Mouse (Mus musculus) C2C12 (cell line): ENCODE measurements around the gene Rab36. TPM values are rescaled to one million over a fixed set of nuclear protein-coding genes. Genes with fewer than 3 reads are reported as not detected.
"Not testable (repeated sequence)": the region's sequence is repeated elsewhere in the genome, so short reads cannot be mapped to it uniquely, and the experiment has no call there.

Source experiments
- H3K27me3 ChIP-seq: one replicate; pipeline ENCODE4 v1.6.1; 2011; ENCODE audit not compliant: control insufficient read depth, insufficient read depth, insufficient read length
- H3K36me3 ChIP-seq: one replicate; pipeline ENCODE4 v1.6.1; 2011; ENCODE audit not compliant: control insufficient read depth, insufficient read depth
- H3K4me3 ChIP-seq: one replicate; pipeline ENCODE4 v1.5.1; 2011; ENCODE audit warnings: mild to moderate bottlenecking, control low read depth; ENCODE audit not compliant: poor library complexity, insufficient read depth, severe bottlenecking
- H3K79me2 ChIP-seq: one replicate; pipeline ENCODE4 v1.6.1; 2011; ENCODE audit not compliant: control insufficient read depth, insufficient read depth
- H3K79me3 ChIP-seq: one replicate; pipeline ENCODE4 v1.6.1; 2011; ENCODE audit warnings: low read depth, control low read depth
- H3ac ChIP-seq: one replicate; pipeline ENCODE3; 2011; ENCODE audit warnings: low read depth; ENCODE audit not compliant: control insufficient read depth, insufficient read length
- CEBPB ChIP-seq: IDR thresholded peaks from one replicate; pipeline ENCODE4 v1.6.1; 2011; ENCODE audit warnings: low read depth, mild to moderate bottlenecking, control low read depth, moderate library complexity
- CTCF ChIP-seq: IDR thresholded peaks from one replicate; pipeline ENCODE4 v1.5.1; 2011; ENCODE audit not compliant: control insufficient read depth, insufficient read depth, insufficient read length
- FOSL1 ChIP-seq: IDR thresholded peaks from one replicate; pipeline ENCODE4 v1.8.0; 2011; ENCODE audit warnings: mild to moderate bottlenecking, low read length; ENCODE audit not compliant: poor library complexity, insufficient read depth, severe bottlenecking
- MAX ChIP-seq: IDR thresholded peaks from one replicate; pipeline ENCODE4 v1.6.1; 2011; ENCODE audit warnings: mild to moderate bottlenecking, control low read depth
- MYOD1 ChIP-seq: IDR thresholded peaks from one replicate; pipeline ENCODE4 v1.6.1; 2011; ENCODE audit warnings: low read depth; ENCODE audit not compliant: control insufficient read depth, insufficient read length
- MYOG ChIP-seq: IDR thresholded peaks from one replicate; pipeline ENCODE4 v1.6.1; 2011; ENCODE audit not compliant: control insufficient read depth, insufficient read length; ENCODE audit errors: extremely low read depth
- USF1 ChIP-seq: IDR thresholded peaks from one replicate; pipeline ENCODE4 v1.6.1; 2011; ENCODE audit warnings: low read depth, mild to moderate bottlenecking, control low read depth, moderate library complexity
- polyA plus RNA-seq: library from polyadenylated mRNA; unstranded; fragments of >200 nt; fragmentation: generic; extraction: Trizol; gene quantifications from one replicate; pipeline ENCODE4 v1.2.1, GENCODE M21; 2012; ENCODE audit warnings: missing spikeins

The Rab36 gene
- polyA plus RNA-seq, 1 experiment: 0.67 TPM

DNA sequence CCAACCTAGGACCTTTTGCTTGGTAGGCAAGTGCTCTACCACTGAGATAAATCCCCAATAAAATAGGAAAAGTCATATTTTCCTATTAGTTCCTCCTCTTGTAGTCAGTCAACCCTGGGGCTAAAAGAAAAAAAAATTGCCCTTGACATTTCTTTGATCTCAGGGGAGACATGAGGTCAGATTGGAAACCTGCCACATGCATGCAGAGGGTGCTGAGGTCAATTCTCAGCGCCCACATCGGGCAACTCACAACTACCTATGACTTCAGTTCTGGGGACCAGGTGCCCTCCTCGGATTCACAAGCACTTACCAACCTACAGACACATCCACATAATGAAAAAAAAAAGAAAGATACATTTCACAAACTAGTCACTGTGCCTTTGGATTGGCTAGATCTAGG is 6.6 kb upstream of the Rab36 start:
- TF ChIP-seq USF1: no peak
- no peak for TF ChIP-seq FOSL1
- no peak for TF ChIP-seq CEBPB
- no peak for TF ChIP-seq MYOG
- no peak for TF ChIP-seq MYOD1
- TF ChIP-seq CTCF: no peak
- no peak for TF ChIP-seq MAX
- H3ac ChIP-seq: no peak overlapping the region
- no peak overlapping the region for H3K4me3 ChIP-seq
- H3K79me2 ChIP-seq: no peaks in the 10 kb centered on the region
- H3K27me3 ChIP-seq: no peaks in the 10 kb centered on the region
- no peaks in the 10 kb centered on the region for H3K79me3 ChIP-seq
- H3K36me3 ChIP-seq: no peaks in the 10 kb centered on the region

DNA sequence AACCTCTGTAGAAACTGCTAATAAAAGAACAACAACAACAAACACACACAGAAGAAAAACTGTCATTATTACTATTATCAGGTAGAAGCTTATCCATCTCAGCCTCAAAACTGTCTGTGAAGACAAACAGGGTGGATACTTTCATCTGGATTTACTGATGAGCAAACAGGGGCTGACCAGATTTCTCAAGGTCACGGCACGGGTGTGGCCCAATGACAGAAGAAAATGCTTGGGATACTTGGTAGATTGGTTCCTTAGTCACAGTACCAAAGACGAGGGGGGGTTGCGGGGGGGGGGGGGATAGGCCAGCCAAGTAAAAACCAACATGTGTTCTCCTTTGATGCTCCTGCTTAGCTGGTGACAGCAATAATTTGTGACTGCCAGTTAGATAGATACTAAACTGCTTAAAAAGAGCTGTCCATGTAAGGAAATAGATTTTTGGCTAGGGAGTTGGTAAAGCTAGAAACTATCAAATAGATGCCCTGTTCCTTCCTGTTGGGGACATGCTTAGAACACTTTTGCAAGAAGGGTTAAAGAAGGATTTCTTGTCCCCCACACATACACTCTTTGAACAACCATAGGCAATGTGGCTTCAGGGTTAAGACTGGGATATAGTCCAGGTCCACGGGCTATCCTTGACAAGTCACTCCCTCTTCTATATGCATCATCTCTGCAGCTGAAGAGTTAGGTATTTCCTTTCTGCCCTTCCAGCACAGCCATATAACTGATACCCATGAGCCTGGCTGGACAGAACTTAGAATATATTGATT is 5.3 kb upstream of the Rab36 start:
- Histone ChIP-seq H3K36me3 (no peaks in the 10 kb centered on the region), H3ac (no peak overlapping the region), H3K79me3 (no peaks in the 10 kb centered on the region), H3K79me2 (no peaks in the 10 kb centered on the region), H3K4me3 (no peak overlapping the region), H3K27me3 (no peaks in the 10 kb centered on the region)
- no peak for TF ChIP-seq USF1
- TF ChIP-seq CEBPB: no peak
- TF ChIP-seq MAX: no peak
- no peak for TF ChIP-seq MYOG
- TF ChIP-seq FOSL1: no peak
- no peak for TF ChIP-seq CTCF
- no peak for TF ChIP-seq MYOD1

DNA sequence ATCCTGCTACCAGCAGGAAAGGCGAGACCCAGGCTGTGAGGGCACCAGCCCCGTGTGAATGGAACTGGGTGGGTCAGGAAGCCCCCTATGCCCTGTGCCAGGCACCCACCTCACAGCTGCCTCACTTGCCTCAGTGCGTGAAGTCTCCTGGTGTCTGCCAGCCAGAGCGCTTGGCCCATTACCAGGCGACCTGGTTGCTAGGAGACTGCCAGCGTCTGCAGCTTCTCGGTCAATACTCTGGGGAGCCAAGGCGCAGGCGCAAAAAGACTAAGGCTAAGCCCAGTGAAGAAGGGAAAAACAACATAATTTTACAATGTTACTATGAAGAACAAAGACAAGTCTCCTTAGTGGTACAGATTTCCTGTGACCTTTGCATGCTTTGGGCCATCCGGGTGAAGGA is 4.5 kb upstream of the Rab36 start, which contains the start of gene Rsph14:
Gene Rsph14 (minus strand): TSS at position 192 of the 400 bp plus-strand sequence.
- no peaks in the 10 kb centered on the region for H3K79me2 ChIP-seq
- no peak within 1 kb of the TSS for H3K4me3 ChIP-seq
- no peaks in the 10 kb centered on the region for H3K36me3 ChIP-seq
- H3K79me3 ChIP-seq: no peaks in the 10 kb centered on the region
- H3K27me3 ChIP-seq: no peaks in the 10 kb centered on the region
- H3ac ChIP-seq: no peak within 1 kb of the TSS
- TF ChIP-seq FOSL1: no peak
- TF ChIP-seq MYOD1: no peak
- no peak for TF ChIP-seq CEBPB
- TF ChIP-seq USF1: no peak
- no peak for TF ChIP-seq CTCF
- no peak for TF ChIP-seq MYOG
- TF ChIP-seq MAX: no peak

DNA sequence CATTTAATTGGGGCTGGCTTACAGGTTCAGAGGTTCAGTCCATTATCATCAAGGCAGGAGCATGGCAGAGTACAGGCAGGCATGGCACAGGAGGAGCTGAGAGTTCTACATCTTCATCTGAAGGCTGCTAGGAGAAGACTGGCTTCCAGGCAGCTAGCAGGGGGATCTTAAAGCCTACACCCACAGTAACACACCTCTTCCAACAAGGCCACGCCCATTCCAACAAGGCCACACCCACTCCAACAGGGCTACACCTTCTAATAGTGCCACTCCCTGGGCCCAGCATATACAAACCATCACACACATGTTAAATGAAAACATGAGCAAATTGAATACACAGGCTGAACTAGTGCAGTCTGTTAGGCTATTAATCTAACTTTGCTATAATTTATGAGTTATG is 5.2 kb downstream of the Rab36 start:
- not testable (repeated sequence) for H3ac ChIP-seq, H3K79me3 ChIP-seq, H3K4me3 ChIP-seq, H3K79me2 ChIP-seq, H3K36me3 ChIP-seq, H3K27me3 ChIP-seq

DNA sequence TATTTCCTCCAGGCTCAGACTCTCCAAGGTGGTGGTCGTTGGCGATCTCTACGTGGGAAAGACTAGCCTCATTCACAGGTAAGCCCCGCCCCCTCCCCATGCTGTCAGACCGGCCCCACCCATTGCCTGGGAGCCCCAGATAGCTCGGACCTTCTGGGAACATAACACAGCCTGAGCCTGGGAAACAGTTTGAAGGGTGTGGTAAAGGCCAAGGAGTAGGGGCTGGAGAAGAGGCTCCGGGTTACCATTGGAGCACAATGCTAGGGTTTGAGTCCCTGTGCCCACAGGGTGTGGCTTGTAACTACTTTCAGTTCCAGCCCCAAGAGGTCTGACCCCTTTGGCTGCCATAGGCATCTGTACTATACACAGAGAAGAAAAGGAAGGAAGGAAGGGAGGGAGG is 7.6 kb downstream of the Rab36 start:
- no peak overlapping the region for H3ac ChIP-seq
- H3K27me3 ChIP-seq: no peaks in the 10 kb centered on the region
- no peaks in the 10 kb centered on the region for H3K79me3 ChIP-seq
- H3K79me2 ChIP-seq: no peaks in the 10 kb centered on the region
- H3K4me3 ChIP-seq: no peak overlapping the region
- no peaks in the 10 kb centered on the region for H3K36me3 ChIP-seq
- TF ChIP-seq MAX: no peak
- no peak for TF ChIP-seq CEBPB
- no peak for TF ChIP-seq CTCF
- TF ChIP-seq MYOD1: no peak
- no peak for TF ChIP-seq USF1
- TF ChIP-seq MYOG: no peak
- TF ChIP-seq FOSL1: no peak

DNA sequence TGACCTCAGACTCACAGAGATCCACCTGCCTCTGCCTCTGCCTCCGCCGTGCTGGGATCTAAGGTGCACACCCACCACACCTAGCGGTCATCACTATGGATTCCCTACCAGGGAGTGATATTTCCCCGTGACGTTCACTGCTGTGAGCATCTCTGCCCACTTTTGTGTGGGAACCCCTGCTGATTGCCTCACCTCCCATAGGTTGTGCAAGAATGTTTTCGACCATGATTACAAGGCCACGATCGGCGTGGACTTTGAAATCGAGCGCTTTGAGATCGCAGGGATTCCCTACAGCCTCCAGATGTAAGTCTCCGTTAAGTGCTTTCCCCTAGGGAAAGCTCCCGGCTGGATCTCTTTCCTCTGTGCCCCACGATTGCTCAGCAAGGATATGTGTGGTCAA is 9.0 kb downstream of the Rab36 start:
- Histone ChIP-seq H3K4me3 (no peak overlapping the region), H3K36me3 (no peaks in the 10 kb centered on the region), H3ac (no peak overlapping the region), H3K79me2 (no peaks in the 10 kb centered on the region), H3K27me3 (no peaks in the 10 kb centered on the region), H3K79me3 (no peaks in the 10 kb centered on the region)
- no peak for TF ChIP-seq CEBPB
- no peak for TF ChIP-seq MAX
- no peak for TF ChIP-seq MYOD1
- TF ChIP-seq CTCF: no peak
- TF ChIP-seq FOSL1: no peak
- TF ChIP-seq USF1: no peak
- no peak for TF ChIP-seq MYOG
